In the genomic region with DNA sequence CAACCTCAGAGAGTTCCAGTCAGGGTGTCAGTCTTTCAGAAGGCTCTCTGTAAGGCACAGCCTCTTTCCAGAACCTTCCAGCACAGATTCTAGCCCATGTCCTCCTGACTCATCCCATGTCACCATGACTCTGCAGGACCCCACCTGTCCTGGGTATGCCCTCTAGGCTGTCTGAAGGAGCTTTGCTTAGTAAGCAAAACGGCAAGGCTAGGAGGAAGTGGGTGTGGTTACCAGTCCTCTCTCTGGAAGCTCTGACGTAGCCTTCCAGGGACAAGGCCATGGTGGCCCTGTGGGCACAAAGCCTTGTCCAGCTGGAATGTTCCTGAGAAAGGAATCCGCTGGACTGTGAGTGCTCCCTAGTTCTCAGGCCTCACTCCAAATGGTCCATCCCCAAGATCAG, we compare ENCODE assay signal across 9 mouse cellular contexts. TPM values are rescaled to one million over a fixed set of nuclear protein-coding genes. Genes with fewer than 3 reads are reported as not detected.
DNase-seq lines count a peak whose midpoint lies in the region; ATAC-seq lines count a peak whose summit lies in the region.
"Had no signal": no experiment of that assay in that cellular context is flagged by ENCODE, and none has a peak within 500 bp of the region (broad histone marks: within the 10 kb centered on the region; RNA-seq: fewer than 3 reads in every experiment).

No protein-coding gene starts in this region.

- peak; percentile 24 for DNase-seq in CD4-positive helper T cell, adult 2 months (ENCODE audit: low read depth, low spot score)
- peak; percentile 26 for DNase-seq in Muller cell, postnatal 12 days (ENCODE audit: inconsistent ontology term)
- DNase-seq in cerebellum, postnatal 14 days, result no peak
- DNase-seq in right cerebral cortex, adult 18-20 months, result no peak
- DNase-seq in forebrain, embryonic 14.5 days (ENCODE audit: low spot score), result no peak
- DNase-seq in spleen, adult 18-20 months, result no peak

- H3K4me1 ChIP-seq in liver, embryonic 16.5 days (ENCODE audit: control insufficient read depth, low read depth, low read length), result peaks cover 26% of the 10 kb centered on the region
- no peaks in the 10 kb centered on the region for H3K4me1 ChIP-seq in forebrain, embryonic 14.5 days (ENCODE audit: control insufficient read depth, insufficient read depth, low read length)
- H3K4me1 ChIP-seq: hindbrain, embryonic 15.5 days had no signal

- peak; percentile 34 to 43 for ATAC-seq in hematopoietic stem cell, adult 5-6 weeks (replicated peaks in 1 of 2; ENCODE audit: insufficient read depth in 1 of 2, low FRiP score in 2 of 2, low TSS enrichment in 1 of 2, low read depth in 1 of 2, poor library complexity in 2 of 2, severe bottlenecking in 2 of 2)
- peak; percentile 87 for ATAC-seq in liver, embryonic 16.5 days (ENCODE audit: low read depth)
- no peak for ATAC-seq in forebrain, embryonic 14.5 days

- WGBS in liver, embryonic 16.5 days (ENCODE audit: insufficient replicate concordance), result 37% methylated on average over 3 of the region's 3 CpGs
- WGBS in forebrain, embryonic 14.5 days, result 68% methylated on average over 3 of the region's 3 CpGs

- no peak overlapping the region for H3K4me2 ChIP-seq in liver, embryonic 16.5 days (ENCODE audit: low read depth, low read length)
- no peak overlapping the region for H3K4me2 ChIP-seq in forebrain, embryonic 14.5 days (ENCODE audit: low read length)
- H3K4me2 ChIP-seq: hindbrain, embryonic 15.5 days had no signal

- H3K9me3 ChIP-seq in liver, embryonic 16.5 days (replicated peaks; ENCODE audit: control insufficient read depth, low read length), result no peaks in the 10 kb centered on the region
- H3K9me3 ChIP-seq in forebrain, embryonic 14.5 days (replicated peaks; ENCODE audit: control insufficient read depth, low read length), result no peaks in the 10 kb centered on the region
- H3K9me3 ChIP-seq: hindbrain, embryonic 15.5 days had no signal

- H3K9ac ChIP-seq in liver, embryonic 16.5 days (ENCODE audit: low read depth, low read length), result no peak overlapping the region
- H3K9ac ChIP-seq in forebrain, embryonic 14.5 days (ENCODE audit: low read length), result no peak overlapping the region
- H3K9ac ChIP-seq: hindbrain, embryonic 15.5 days had no signal

- H3K4me3 ChIP-seq in liver, embryonic 16.5 days (ENCODE audit: low read depth, low read length), result no peak overlapping the region
- H3K4me3 ChIP-seq in forebrain, embryonic 14.5 days (ENCODE audit: low read depth, low read length), result no peak overlapping the region
- H3K4me3 ChIP-seq: hindbrain, embryonic 15.5 days had no signal

- H3K27ac ChIP-seq in liver, embryonic 16.5 days (ENCODE audit: low read length), result peak overlapping the region; percentile 58
- no peak overlapping the region for H3K27ac ChIP-seq in forebrain, embryonic 14.5 days (ENCODE audit: low read depth, low read length)
- H3K27ac ChIP-seq: hindbrain, embryonic 15.5 days had no signal

- H3K36me3 ChIP-seq in liver, embryonic 16.5 days (ENCODE audit: control insufficient read depth, insufficient read depth), result no peaks in the 10 kb centered on the region
- no peaks in the 10 kb centered on the region for H3K36me3 ChIP-seq in forebrain, embryonic 14.5 days (ENCODE audit: control insufficient read depth, insufficient read depth, low read length)
- H3K36me3 ChIP-seq: hindbrain, embryonic 15.5 days had no signal

- no peaks in the 10 kb centered on the region for H3K27me3 ChIP-seq in liver, embryonic 16.5 days (ENCODE audit: control insufficient read depth, insufficient read depth, low read depth, low read length)
- H3K27me3 ChIP-seq in forebrain, embryonic 14.5 days (replicated peaks; ENCODE audit: control insufficient read depth, insufficient read depth, low read length), result no peaks in the 10 kb centered on the region
- H3K27me3 ChIP-seq: hindbrain, embryonic 15.5 days had no signal

RNA-seq across cellular contexts. Expression of a gene that starts 9.7 kb away (rescaled TPM):
- 21.1 and 38.2 TPM in 2 replicates for total RNA-seq in hematopoietic stem cell, adult 5-6 weeks (2017)
- 3.7 and 4.7 TPM in 2 replicates for polyA plus RNA-seq in liver, embryonic 16.5 days (2015; fragmentation: Nextera tagmentation; extraction: Ambion mirVana)
- polyA plus RNA-seq in forebrain, embryonic 14.5 days (2014; fragmentation: Nextera tagmentation; extraction: Ambion mirVana), result 31.5 and 42.8 TPM in 2 replicates

RNA-seq across cellular contexts. Expression of a gene that starts 29.3 kb away (rescaled TPM):
- 96.3 and 103 TPM in 2 replicates for total RNA-seq in hematopoietic stem cell, adult 5-6 weeks (2017)
- polyA plus RNA-seq in liver, embryonic 16.5 days (2015; fragmentation: Nextera tagmentation; extraction: Ambion mirVana), result 19.8 and 21.1 TPM in 2 replicates
- polyA plus RNA-seq in forebrain, embryonic 14.5 days (2014; fragmentation: Nextera tagmentation; extraction: Ambion mirVana), result 51.5 and 52.3 TPM in 2 replicates

RNA-seq across cellular contexts. Expression of a gene that starts 29.4 kb away (rescaled TPM):
- 63.0 and 75.0 TPM in 2 replicates for total RNA-seq in hematopoietic stem cell, adult 5-6 weeks (2017)
- polyA plus RNA-seq in liver, embryonic 16.5 days (2015; fragmentation: Nextera tagmentation; extraction: Ambion mirVana), result 195 and 209 TPM in 2 replicates
- polyA plus RNA-seq in forebrain, embryonic 14.5 days (2014; fragmentation: Nextera tagmentation; extraction: Ambion mirVana), result 305 and 332 TPM in 2 replicates

RNA-seq across cellular contexts. Expression of a gene that starts 38.7 kb away (rescaled TPM):
- total RNA-seq in hematopoietic stem cell, adult 5-6 weeks (2017), result 3.4 and 4.3 TPM in 2 replicates
- 12.1 and 12.7 TPM in 2 replicates for polyA plus RNA-seq in liver, embryonic 16.5 days (2015; fragmentation: Nextera tagmentation; extraction: Ambion mirVana)
- 79.2 and 96.7 TPM in 2 replicates for polyA plus RNA-seq in forebrain, embryonic 14.5 days (2014; fragmentation: Nextera tagmentation; extraction: Ambion mirVana)

RNA-seq across cellular contexts. Expression of a gene that starts 38.9 kb away (rescaled TPM):
- 52.8 and 62.7 TPM in 2 replicates for total RNA-seq in hematopoietic stem cell, adult 5-6 weeks (2017)
- 10.8 and 11.9 TPM in 2 replicates for polyA plus RNA-seq in liver, embryonic 16.5 days (2015; fragmentation: Nextera tagmentation; extraction: Ambion mirVana)
- polyA plus RNA-seq in forebrain, embryonic 14.5 days (2014; fragmentation: Nextera tagmentation; extraction: Ambion mirVana), result 55.6 and 71.5 TPM in 2 replicates

Comparison
In these comparisons a context has a peak if more than half of its experiments do, and no peak if none do; other contexts are left out.
1. DNase-seq: peak in CD4-positive helper T cell, adult 2 months (single experiment) and Muller cell, postnatal 12 days (single experiment); none in cerebellum, postnatal 14 days (0 of 2), right cerebral cortex, adult 18-20 months (single experiment), forebrain, embryonic 14.5 days (single experiment) and spleen, adult 18-20 months (0 of 2).